Mouse (Mus musculus): ENCODE data around the gene Mamdc4.

Mamdc4 gene

GRCm38 (mm10) chr2:25583120-25583481, 8.5 kb upstream of the Mamdc4 start:
- in situ Hi-C loops (cut with MboI; ENCODE audit: low sequenced_read_pairs): no loop called here

DNA sequence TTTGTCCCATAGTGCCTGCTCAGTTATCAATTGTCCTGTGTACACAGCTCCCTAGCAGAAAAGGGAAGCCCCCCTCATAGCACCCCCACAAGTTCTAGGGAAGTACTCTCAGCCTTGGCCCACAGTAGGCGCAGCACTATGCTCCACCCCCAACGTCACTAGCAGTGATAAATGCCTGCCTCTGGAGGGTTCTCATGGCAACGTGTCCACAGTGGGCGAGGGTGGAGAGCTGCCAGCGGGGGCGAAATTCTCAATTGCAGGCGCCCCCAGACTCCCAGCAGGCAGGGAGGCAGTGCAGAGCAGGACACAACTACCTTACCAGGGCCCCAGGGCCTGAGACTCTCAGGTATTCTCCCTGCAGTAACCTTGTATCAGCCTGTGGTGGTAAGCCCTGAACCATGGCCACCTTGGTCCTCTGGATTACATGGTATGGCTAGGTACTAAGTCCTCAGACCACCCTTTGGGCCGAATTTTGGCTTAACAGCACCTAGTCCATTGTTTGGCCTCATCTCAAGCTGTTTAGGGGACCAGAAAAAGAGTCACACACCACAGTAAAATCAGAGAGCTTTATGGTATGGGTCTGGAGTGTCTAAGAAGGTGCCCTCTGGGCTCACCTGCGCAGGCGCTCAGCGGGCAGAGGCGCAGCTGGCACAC, 7.9 kb upstream of the Mamdc4 start:
- in situ Hi-C loops (cut with MboI; ENCODE audit: low sequenced_read_pairs): no loop called here

- in situ Hi-C loops (cut with MboI; ENCODE audit: low sequenced_read_pairs): no loop called here
Observed at GRCm38 (mm10) chr2:25581901-25582301, 7.3 kb upstream of the Mamdc4 start.

DNA sequence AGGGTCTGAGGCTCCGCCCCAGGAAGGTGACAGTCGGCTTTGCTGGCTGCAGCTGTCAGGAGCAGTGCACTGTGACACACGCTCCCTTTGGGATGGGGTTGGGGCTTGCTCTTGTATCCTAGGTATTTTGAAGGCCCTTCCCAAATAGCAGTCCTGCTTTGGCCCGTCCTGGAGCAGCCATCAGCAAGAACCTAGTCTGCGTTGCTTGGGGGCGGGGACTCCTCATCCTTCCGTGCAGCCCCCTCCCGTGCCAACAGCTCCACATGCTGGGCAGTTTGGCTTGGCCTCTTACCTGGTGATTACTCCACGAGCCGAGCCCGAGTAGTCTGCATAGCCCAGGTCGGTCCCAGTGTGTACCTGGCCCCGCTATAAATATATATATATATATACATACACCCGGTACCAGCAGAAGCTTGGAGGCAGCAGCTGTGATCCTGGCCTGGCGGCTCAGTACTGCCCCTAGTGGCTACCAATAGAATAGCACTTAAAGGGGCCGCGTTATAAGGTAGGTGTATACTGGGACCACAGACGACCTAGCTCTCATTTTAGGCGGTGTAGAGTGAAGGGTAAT, 6.7 kb upstream of the Mamdc4 start, which contains the start of gene Ajm1:
Gene Ajm1 (minus strand): TSS at position 464 of the 571 bp plus-strand sequence.
- in situ Hi-C loops (cut with MboI; ENCODE audit: low sequenced_read_pairs): no loop called here

- in situ Hi-C loops (cut with MboI; ENCODE audit: low sequenced_read_pairs): no loop called here
Observed at GRCm38 (mm10) chr2:25580621-25581101, 6.0 kb upstream of the Mamdc4 start.

DNA sequence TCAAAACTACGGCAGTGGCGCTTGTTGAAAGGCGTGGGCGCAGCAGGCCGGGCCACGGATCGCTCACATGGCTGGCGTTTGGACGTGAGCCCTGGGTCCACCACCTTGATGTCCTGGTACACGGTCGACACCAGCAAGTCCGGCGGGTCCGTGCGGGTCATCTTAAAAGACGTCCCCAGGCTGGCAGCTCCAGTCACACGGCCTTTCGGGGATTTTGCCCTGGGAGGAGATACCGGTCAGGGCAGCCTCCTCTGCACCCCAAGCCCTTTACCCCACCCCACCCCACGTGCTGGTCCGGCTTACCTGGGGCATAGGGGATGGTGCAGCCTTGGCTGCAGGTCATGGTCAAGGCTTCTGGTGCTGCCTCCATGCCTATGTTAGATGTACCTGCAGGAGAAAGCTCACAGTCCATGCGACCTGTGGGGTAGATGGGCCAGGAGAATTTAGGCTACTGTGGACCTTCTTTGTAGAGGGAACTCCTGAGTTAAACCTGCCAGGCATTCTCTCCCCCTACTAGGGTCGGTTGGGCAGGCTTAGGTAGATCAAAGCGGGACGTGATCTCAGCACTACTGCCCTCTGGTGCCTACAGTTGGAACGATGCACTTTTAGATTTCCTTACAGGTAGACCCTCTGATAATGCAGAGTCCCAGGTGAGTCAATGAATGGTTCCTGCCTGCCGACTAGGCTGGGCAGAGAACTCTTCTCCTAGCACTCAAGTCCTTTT, 5.3 kb upstream of the Mamdc4 start:
- in situ Hi-C loops (cut with MboI; ENCODE audit: low sequenced_read_pairs): no loop called here

GRCm38 (mm10) chr2:25578796-25579736, 4.4 kb upstream of the Mamdc4 start:
- in situ Hi-C loops (cut with MboI; ENCODE audit: low sequenced_read_pairs): no loop called here

- in situ Hi-C loops (cut with MboI; ENCODE audit: low sequenced_read_pairs): no loop called here
Observed at GRCm38 (mm10) chr2:25577951-25578795, 3.5 kb upstream of the Mamdc4 start.

DNA sequence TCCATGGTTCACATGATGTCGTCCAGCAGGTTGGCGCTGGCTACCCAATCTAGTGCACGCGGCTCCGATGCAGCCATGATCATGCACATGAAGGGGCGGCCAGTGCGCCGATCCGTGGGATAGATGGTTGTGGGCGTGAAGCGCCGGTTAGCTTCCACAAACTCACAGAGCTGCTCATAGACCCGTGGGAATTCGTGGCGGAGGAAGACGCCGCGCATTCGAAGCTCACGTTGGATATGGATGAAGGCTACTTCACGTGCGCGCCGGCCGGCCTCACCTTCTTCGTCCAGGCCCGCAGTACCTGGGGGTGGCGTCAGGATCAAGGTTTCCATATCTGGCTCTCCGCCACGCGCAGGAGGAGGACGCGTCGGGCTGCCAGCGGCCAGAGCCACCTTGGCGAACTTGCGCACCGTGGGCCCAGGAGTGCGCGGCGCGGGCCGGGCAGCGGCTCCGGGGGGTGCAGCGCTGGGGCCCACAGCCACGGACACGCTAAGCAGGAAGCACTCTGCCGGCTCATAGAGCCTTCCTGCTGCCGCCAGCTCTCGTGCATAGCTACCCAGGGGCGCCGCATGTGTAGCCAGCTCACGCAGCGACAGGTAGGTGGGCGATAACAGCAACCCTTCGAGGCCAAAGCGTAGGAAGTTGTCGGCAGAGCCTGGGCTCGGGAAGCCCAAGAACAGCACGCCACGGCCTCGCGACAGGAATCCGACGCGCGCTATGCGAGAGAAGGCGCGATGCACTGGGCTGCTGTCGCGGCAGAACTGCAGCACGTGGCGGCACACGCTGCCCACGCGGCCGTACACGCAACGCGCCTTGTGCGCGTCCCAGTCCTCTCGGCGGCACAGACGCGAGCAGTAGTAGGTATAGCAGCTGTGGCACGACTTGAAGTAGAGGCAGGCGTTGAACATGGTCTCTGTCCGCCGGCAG, 2.6 kb upstream of the Mamdc4 start:
- in situ Hi-C loops (cut with MboI; ENCODE audit: low sequenced_read_pairs): no loop called here

DNA sequence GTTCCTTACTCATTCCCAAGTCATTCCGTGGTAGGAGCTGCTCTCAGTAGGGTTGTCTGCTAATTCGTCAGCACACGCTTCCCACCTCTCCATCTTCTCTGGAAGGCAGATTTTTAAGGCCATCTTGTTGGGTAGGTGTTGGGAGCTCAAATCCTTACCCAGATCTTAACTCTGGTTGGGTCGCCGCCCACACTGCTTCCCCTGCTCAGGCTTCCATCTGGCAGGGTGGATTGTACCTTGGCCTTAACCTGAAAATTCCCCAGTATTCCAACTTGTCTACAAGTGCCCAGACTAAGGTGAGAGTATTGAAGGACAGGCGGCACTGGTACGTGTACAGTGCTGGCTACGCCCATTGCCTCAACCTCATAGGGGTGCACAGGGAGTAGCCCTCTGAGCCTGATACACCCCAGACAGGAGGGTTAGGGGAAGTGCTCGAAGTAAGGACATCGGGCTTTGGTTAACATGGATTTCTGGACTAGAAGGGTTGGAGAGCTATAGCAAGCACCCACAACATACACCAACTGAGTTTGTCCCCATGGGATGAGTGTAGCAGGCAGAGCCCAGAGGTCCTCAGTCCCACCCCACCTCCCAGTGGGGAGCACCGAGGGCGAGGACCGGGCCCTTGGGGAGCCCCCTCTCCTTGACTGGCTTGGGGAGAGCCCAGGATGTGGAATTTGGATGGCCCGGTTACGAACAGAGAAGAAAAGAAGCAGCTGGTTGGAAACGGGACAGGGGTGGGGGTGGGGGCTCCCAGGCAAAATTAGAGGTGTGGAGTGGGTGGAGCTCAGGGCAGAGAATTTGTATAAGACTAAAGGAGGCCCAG, 1.6 kb upstream of the Mamdc4 start:
- in situ Hi-C loops (cut with MboI; ENCODE audit: low sequenced_read_pairs): no loop called here

DNA sequence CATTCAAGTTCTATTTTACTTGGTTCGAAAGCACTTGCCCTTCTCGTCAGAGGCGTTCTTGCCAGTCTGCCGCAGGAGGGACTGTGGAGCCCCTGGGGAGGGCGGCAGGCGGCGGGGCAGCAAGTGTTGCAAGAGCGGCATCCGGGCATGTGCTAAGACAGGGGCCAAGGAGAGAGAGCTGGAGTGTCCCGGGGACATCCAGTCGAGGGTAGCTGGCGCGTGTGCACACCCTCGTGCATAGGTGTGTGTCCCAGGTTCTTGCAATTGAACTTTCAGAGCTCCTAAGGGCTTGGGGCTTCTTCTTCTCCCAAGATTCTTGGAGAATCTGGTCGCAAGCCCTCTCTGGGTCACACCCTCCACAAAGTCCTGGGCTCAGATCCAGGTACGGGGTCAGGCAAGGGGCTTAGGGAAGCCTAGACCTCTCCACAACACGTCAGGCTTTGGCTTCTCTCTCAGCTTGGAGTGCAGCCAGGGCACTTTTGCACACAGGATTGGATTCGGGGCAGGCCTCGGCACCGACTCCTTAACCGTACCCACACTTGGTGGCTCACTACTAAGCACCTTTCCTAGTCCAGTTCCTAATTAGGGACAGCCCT, 885 bp upstream of the Mamdc4 start:
- in situ Hi-C loops (cut with MboI; ENCODE audit: low sequenced_read_pairs): no loop called here

- in situ Hi-C loops (cut with MboI; ENCODE audit: low sequenced_read_pairs): no loop called here
Observed at GRCm38 (mm10) chr2:25574136-25574535, 509 bp downstream of the Mamdc4 start.

- in situ Hi-C loops (cut with MboI; ENCODE audit: low sequenced_read_pairs): no loop called here
Observed at GRCm38 (mm10) chr2:25573068-25573467, 1.6 kb downstream of the Mamdc4 start.

DNA sequence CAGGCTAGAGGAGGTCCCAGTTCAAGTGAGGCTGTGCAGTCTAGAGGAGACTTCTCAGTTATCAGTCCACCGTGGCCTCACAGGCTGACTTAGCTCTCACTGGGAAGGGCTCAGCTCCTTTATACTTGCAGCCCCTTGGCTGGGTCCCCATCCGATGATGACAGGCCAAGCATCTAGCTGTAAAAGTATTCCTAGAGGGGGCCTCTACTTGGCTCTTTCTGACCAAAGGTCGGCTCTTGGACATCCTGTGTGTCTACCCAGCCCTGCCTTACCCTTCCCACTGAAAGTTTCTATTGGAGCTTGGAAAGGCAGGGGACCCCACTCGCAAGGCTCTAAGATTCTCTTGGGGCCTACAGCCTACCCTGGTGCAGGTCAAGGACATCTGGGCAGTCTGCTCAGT, 3.4 kb downstream of the Mamdc4 start:
- in situ Hi-C loops (cut with MboI; ENCODE audit: low sequenced_read_pairs): no loop called here

GRCm38 (mm10) chr2:25569323-25569722, 5.3 kb downstream of the Mamdc4 start:
- in situ Hi-C loops (cut with MboI; ENCODE audit: low sequenced_read_pairs): no loop called here

- in situ Hi-C loops (cut with MboI; ENCODE audit: low sequenced_read_pairs): no loop called here
Observed at GRCm38 (mm10) chr2:25568473-25569019, 6.1 kb downstream of the Mamdc4 start.

DNA sequence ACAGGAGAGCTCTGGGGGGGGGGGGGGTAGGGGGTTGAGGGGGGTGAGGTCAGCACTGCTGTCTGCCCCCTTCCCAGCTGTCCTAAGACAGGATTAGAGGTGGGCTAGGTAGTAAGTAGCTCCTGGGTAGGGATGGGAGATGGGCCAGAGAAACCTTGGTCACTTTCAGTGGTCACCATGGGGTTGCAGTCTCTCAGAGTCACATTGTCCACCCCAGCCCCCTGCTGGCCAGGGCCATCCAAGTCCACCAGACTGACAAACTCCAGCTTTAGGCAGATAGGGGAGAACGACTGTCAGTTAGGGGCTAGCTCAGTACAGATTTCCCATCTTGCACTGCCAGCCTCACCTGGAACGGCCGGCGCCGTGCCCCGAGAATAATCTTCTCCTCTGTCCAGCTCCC, 8.1 kb downstream of the Mamdc4 start:
- in situ Hi-C loops (cut with MboI; ENCODE audit: low sequenced_read_pairs): no loop called here

DNA sequence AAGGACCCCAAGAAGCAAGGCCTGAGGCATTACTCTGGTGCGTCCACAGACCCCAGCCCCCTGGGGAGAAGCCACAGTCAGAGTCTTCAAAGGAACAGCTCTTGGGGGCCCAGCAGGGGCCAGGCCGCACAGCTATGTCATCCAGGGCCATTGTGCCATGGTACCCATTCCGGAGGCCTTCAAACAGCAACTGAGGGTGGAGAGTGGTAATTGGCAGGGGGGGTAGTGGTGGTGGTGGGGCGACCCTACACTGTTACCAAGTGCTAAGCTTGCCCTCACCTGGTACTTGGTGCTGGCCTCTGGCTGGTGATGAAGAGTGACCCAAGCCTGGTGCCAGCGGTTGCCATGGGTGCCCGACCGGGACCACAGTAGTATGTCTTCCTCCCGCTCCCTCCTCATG, 8.9 kb downstream of the Mamdc4 start:
- in situ Hi-C loops (cut with MboI; ENCODE audit: low sequenced_read_pairs): no loop called here

Measured in CH12F3 (cell line).